Mouse (Mus musculus) erythroblast, embryonic 14.5 days (primary cell): Measurements from ENCODE around the gene Dysf.

Source experiments
- GATA1 ChIP-seq: IDR thresholded peaks from 2 replicates; pipeline ENCODE4 v1.6.1; 2012; ENCODE audit warnings: low read length, inconsistent platforms, mixed read lengths
- TAL1 ChIP-seq: IDR thresholded peaks from 3 replicates; pipeline ENCODE4 v1.6.1; 2012; ENCODE audit warnings: low read length, inconsistent platforms, mixed read lengths

- TF ChIP-seq GATA1 (no peak), TAL1 (no peak)
Observed at GRCm38 (mm10) chr6:84208589-84208988, 200.2 kb downstream of the Dysf start.
